Mouse (Mus musculus) retina, postnatal 7 days (tissue): ENCODE measurements at regions not wholly inside any gene's neighbourhood (a gene's known extent, or its start where the extent isn't known, plus 50 kb on each side); places are given as distances from the start of the nearest gene placed in this dataset.

Source experiments
- DNase-seq: peaks from one replicate; pipeline ENCODE4 v3.0.0-alpha.2; 2012; ENCODE audit warnings: low read depth, low spot score

DNA sequence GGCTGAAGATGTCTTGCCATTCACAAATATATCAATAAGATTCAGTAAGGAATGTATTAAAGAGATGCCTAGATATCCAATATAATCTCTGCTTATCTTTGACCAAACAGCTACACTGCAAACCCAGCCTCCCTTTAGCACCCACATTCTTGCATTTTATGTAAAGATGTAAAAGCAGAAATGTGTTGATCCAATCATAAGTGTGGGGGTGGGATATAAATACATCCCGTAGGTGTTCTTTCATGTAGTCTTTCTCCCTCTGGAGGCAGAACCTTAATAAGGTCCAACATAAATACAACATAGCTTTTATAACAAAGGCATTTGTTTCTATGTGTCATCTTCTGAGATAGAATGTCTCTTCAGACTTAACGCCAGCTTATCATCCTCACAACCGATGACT lies 637.1 kb upstream of the Flrt2 start:
- DNase-seq = no peak

GRCm38 (mm10) chr12:95056926-95057325 lies 635.1 kb upstream of the Flrt2 start:
- DNase-seq = no peak

- DNase-seq = no peak
Observed at GRCm38 (mm10) chr12:95059396-95059795, 632.6 kb upstream of the Flrt2 start.

GRCm38 (mm10) chr12:95072307-95072706 lies 619.7 kb upstream of the Flrt2 start:
- DNase-seq = no peak

- DNase-seq = no peak
Observed at GRCm38 (mm10) chr12:95119223-95119952, 572.6 kb upstream of the Flrt2 start.

- DNase-seq = no peak
Observed at GRCm38 (mm10) chr12:95132804-95133203, 559.2 kb upstream of the Flrt2 start.

GRCm38 (mm10) chr12:95133482-95133881 lies 558.5 kb upstream of the Flrt2 start:
- no peak for DNase-seq

GRCm38 (mm10) chr12:95138167-95138566 lies 553.9 kb upstream of the Flrt2 start:
- no peak for DNase-seq

DNA sequence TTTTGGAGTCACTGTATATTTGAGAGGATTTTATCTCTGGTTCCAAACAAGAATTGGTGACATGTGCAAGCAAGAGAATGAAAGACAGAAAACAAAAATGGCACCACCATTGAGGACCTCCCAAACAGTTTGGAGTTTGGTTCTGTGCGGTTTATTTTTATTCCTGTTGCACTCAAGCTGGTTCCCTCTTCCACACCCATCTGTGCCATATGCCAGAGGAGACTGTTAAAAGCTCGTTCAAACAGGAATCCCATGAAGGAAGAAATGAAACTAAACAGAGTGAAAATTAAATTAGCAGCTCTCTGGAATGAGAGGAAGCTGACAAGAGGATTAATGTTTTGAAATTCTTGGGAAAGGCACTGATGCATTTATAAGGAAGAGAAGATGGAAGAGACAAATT lies 521.0 kb upstream of the Flrt2 start:
- no peak for DNase-seq

- no peak for DNase-seq
Observed at GRCm38 (mm10) chr12:95173810-95174402, 518.1 kb upstream of the Flrt2 start.

DNA sequence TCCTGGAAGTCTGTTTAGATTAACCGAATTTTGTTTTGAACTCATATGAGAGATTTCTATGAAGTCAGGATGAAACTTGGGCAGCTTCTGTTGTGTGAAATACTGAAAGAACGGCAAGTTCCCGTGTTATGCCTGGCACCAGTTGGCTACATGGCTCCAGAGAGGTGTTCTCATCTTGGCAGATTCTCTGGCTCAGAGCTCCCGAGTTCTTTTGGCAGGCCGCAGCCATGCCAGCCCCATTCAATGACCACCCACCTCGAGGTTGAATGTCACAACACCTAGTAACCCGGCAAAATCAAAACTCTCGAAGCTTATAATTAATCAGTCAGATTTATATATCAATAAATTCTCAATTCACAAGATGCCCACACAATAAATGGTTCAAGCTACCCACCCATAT lies 489.5 kb upstream of the Flrt2 start:
- no peak for DNase-seq

DNA sequence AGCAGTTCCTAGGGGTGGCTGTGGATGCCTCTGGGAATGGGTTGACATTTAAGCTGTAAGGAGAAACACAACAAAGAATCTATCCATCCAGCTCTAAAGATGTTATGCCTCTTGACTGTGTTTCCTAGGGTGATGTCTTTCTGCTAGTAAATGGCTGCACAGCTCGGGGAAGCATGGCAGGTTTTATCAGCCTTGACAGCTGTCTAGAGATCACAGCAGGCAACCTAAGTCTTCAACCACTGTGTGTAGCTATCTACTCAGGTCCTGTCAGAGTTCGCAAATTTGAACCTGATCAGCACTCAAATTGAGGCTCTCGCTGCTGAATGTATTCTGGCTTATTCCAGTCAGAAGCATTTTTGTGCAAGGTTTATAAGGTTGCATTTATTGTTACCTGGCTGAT lies 486.9 kb upstream of the Flrt2 start:
- no peak for DNase-seq

GRCm38 (mm10) chr12:95239158-95239779 lies 452.8 kb upstream of the Flrt2 start:
- no peak for DNase-seq

- DNase-seq = no peak
Observed at GRCm38 (mm10) chr12:95267187-95267586, 424.8 kb upstream of the Flrt2 start.

DNA sequence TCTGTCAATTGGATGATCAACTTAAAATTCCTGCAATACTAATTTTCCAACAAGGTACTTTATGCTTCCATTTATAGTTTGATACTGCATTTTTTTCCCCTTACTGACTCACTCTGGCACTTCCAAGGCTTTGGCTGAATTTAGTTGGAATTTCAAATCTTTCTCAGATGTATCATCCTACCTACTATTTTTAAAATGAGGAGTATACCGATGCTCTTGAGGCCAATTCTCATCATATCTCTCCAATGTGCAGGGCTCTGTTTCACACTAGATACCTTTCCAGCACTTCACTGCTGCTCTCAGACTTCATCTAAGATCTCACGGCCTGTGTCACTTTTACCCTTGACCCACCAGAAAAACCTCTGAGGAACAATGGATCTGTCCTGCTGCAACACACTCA lies 386.6 kb upstream of the Flrt2 start:
- DNase-seq = no peak

GRCm38 (mm10) chr12:95315151-95315750 lies 376.8 kb upstream of the Flrt2 start:
- no peak for DNase-seq

DNA sequence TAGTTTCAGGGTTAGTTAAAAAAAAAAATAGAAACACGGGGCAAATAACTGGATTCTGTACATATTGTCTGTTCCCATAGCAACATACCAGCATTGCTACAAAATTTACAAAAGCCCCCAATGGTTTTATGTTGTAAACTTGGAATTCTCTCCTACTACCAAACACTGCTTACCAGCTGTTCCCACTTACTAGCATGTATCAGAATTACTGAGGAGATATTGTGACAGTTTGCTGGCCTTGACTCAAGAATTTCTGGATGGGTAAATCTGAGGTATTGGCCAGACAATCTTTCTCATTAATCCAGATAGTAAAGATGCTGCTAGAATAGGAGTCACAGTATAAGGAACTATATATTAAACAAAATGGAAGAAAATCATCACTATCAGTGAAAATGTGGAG lies 375.2 kb upstream of the Flrt2 start:
- DNase-seq = no peak

DNA sequence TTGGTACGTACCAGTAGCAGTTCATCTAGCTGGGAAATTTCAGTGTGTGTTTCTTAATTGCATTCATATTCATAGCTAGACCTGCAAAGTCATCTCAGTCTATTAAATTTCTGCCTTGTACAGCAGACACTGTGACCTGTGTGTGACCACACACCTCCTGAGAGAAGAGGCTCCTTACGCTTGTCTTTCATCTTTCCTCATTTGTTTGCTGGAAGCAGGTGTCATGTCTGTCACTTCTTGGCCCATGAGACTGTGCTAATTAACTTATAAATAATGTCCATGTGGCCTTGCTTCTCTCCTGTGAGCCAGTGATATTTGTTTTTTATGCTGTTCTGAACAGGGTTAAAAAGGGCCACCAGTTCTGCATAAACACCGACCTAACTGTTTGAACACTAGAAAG lies 370.3 kb upstream of the Flrt2 start:
- no peak for DNase-seq

DNA sequence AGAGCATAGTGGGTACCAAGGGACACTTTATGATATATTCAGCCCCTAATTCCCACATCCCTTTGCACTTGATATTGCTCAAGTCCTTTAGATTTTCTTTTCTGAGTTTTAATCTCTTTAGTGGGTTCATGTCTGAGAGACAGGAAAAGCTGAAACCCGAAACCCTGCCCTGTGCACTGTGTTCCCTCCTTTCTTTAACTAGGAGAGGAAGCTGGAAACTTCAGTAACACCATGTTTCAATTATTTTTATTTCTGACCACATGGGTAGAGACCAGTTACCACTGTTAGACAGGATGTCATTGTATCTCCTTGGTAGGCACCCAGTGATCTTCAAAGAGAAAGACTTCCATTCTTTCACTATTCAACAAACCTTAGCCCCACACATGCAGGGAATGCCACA lies 362.4 kb upstream of the Flrt2 start:
- no peak for DNase-seq

GRCm38 (mm10) chr12:95347786-95348185 lies 344.2 kb upstream of the Flrt2 start:
- no peak for DNase-seq

DNA sequence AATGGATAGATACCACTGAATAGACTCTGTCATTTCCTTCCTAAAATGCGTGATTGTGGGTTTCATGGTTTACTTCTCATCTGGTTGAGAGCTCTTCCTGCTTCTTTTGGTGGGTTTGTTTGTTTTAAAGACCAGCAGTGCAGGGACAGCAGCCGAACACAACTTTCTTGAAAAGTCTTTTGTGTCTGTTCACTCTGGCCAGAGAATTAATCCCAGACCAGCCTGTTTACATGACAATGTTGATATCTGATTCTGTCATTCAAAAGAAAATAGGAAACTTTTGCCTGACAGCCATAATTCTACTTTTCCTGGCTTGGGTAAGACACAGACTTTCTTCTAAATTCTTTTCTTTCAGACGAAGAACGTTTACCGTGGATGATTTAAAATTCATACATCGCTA lies 336.9 kb upstream of the Flrt2 start:
- DNase-seq = peak; percentile 3

GRCm38 (mm10) chr12:95384248-95384964 lies 307.6 kb upstream of the Flrt2 start:
- no peak for DNase-seq
